Mouse (Mus musculus) CH12.LX (cell line): ENCODE results near the gene Hoxd4. TPM values are rescaled to one million over a fixed set of nuclear protein-coding genes. Genes with fewer than 3 reads are reported as not detected.

ENCODE experiments used
- DNase-seq: peaks from one replicate; pipeline ENCODE4 v3.0.0-alpha.2; 2013; ENCODE audit errors: extremely low read depth
- H3K27ac ChIP-seq: 2 replicates; pipeline ENCODE4 v1.5.1; 2012; ENCODE audit warnings: low read depth, mild to moderate bottlenecking, control low read depth, moderate library complexity; ENCODE audit not compliant: insufficient read depth
- H3K27me3 ChIP-seq: replicated peaks from 2 replicates; pipeline ENCODE3; 2012; ENCODE audit warnings: inconsistent platforms
- H3K36me3 ChIP-seq, 2 experiments: replicated peaks in 1 of 2; 2 replicates each; pipeline versions ENCODE3 to v1.6.1; 2012; ENCODE audit warnings: inconsistent platforms in 1 of 2, low read length in 1 of 2, mild to moderate bottlenecking in 1 of 2, mixed read lengths in 1 of 2, moderate library complexity in 1 of 2; ENCODE audit not compliant: control insufficient read depth in 1 of 2, insufficient read depth in 1 of 2
- H3K4me1 ChIP-seq, 2 experiments: 2 replicates each; pipeline ENCODE4 v1.6.1; 2012; ENCODE audit warnings: inconsistent platforms in 1 of 2, moderate library complexity in 1 of 2; ENCODE audit not compliant: insufficient read depth in 2 of 2, control insufficient read depth in 1 of 2
- H3K4me2 ChIP-seq: 2 replicates; pipeline ENCODE4 v1.6.1; 2012; ENCODE audit warnings: low read depth, mild to moderate bottlenecking, control low read depth; ENCODE audit not compliant: poor library complexity, insufficient read depth, severe bottlenecking
- H3K4me3 ChIP-seq, 3 experiments: fragments of 150-350 bp in 1 of 3; sonication (generic) in 1 of 3; replicated peaks in 1 of 3; 2 replicates each; pipeline versions ENCODE3 to v1.5.1; 2011 to 2012; ENCODE audit warnings: low read depth in 2 of 3, low read length in 2 of 3, mild to moderate bottlenecking in 2 of 3, moderate library complexity in 2 of 3, control low read depth in 1 of 3, improper control_type of control experiment in 1 of 3, inconsistent platforms in 1 of 3, mixed read lengths in 1 of 3; ENCODE audit not compliant: poor library complexity in 1 of 3
- H3K79me2 ChIP-seq: replicated peaks from 2 replicates; pipeline ENCODE4 v1.6.1; 2012; ENCODE audit warnings: mild to moderate bottlenecking, moderate library complexity; ENCODE audit not compliant: control insufficient read depth, poor library complexity, insufficient read depth, severe bottlenecking; ENCODE audit errors: extremely low read depth
- H3K9ac ChIP-seq: 2 replicates; pipeline ENCODE4 v1.6.1; 2012; ENCODE audit warnings: low read depth, mild to moderate bottlenecking, control low read depth, moderate library complexity; ENCODE audit not compliant: insufficient read depth
- H3K9me3 ChIP-seq: replicated peaks from 2 replicates; pipeline ENCODE3; 2012; ENCODE audit warnings: low read length, inconsistent platforms, mixed read lengths
- BHLHE40 ChIP-seq: IDR thresholded peaks from 2 replicates; pipeline ENCODE4 v1.6.1; 2011; ENCODE audit warnings: mild to moderate bottlenecking, low read depth, low read length, improper control_type of control experiment
- CHD1 ChIP-seq: IDR thresholded peaks from 2 replicates; pipeline ENCODE4 v1.6.1; 2012; ENCODE audit warnings: low read depth, low read length, improper control_type of control experiment, inconsistent platforms
- CHD2 ChIP-seq: IDR thresholded peaks from 2 replicates; pipeline ENCODE4 v1.6.1; 2011; ENCODE audit warnings: low read length, improper control_type of control experiment
- E2F4 ChIP-seq: IDR thresholded peaks from 2 replicates; pipeline ENCODE4 v1.6.1; 2011; ENCODE audit warnings: low read depth, low read length, improper control_type of control experiment; ENCODE audit not compliant: insufficient replicate concordance
- ELF1 ChIP-seq: IDR thresholded peaks from 2 replicates; pipeline ENCODE4 v1.6.1; 2014; ENCODE audit warnings: low read depth, mild to moderate bottlenecking, inconsistent platforms, low read length, improper control_type of control experiment
- ETS1 ChIP-seq: conservative IDR thresholded peaks from 2 replicates; pipeline ENCODE4 v1.6.1; 2012; ENCODE audit warnings: low read depth, mild to moderate bottlenecking, inconsistent platforms, low read length, improper control_type of control experiment, moderate library complexity
- GABPA ChIP-seq: IDR thresholded peaks from 2 replicates; pipeline ENCODE4 v1.6.1; 2012; ENCODE audit warnings: low read depth, low read length, improper control_type of control experiment, inconsistent platforms; ENCODE audit not compliant: insufficient replicate concordance
- IRF4 ChIP-seq: IDR thresholded peaks from 2 replicates; pipeline ENCODE4 v1.6.1; 2014; ENCODE audit warnings: low read depth, mild to moderate bottlenecking, inconsistent platforms, low read length, improper control_type of control experiment
- JUN ChIP-seq: IDR thresholded peaks from 2 replicates; pipeline ENCODE4 v1.6.1; 2011; ENCODE audit warnings: low read depth, mild to moderate bottlenecking, low read length, improper control_type of control experiment, moderate library complexity; ENCODE audit not compliant: insufficient read depth
- KAT2A ChIP-seq: IDR thresholded peaks from 2 replicates; pipeline ENCODE4 v1.6.1; 2012; ENCODE audit warnings: low read length, improper control_type of control experiment, inconsistent platforms; ENCODE audit not compliant: insufficient replicate concordance
- MAFK ChIP-seq: IDR thresholded peaks from 2 replicates; pipeline ENCODE4 v1.6.1; 2011; ENCODE audit warnings: low read length, improper control_type of control experiment; ENCODE audit not compliant: insufficient replicate concordance
- MAX ChIP-seq: IDR thresholded peaks from 2 replicates; pipeline ENCODE4 v1.6.1; 2011; ENCODE audit warnings: low read length, improper control_type of control experiment
- MAZ ChIP-seq: IDR thresholded peaks from 2 replicates; pipeline ENCODE4 v1.6.1; 2012; ENCODE audit warnings: low read depth, mild to moderate bottlenecking, inconsistent platforms, low read length, improper control_type of control experiment, moderate library complexity
- MEF2A ChIP-seq: IDR thresholded peaks from 2 replicates; pipeline ENCODE4 v1.6.1; 2014; ENCODE audit warnings: low read depth, mild to moderate bottlenecking, inconsistent platforms, low read length, improper control_type of control experiment, borderline replicate concordance
- MXI1 ChIP-seq: IDR thresholded peaks from 2 replicates; pipeline ENCODE4 v1.6.1; 2011; ENCODE audit warnings: mild to moderate bottlenecking, low read depth, low read length, improper control_type of control experiment
- MYC ChIP-seq: IDR thresholded peaks from 2 replicates; pipeline ENCODE4 v1.6.1; 2011; ENCODE audit warnings: low read depth, mild to moderate bottlenecking, improper control_type of control experiment, low read length
- NRF1 ChIP-seq: IDR thresholded peaks from 2 replicates; pipeline ENCODE4 v1.6.1; 2014; ENCODE audit warnings: low read depth, mild to moderate bottlenecking, inconsistent platforms, low read length, improper control_type of control experiment, moderate library complexity
- POLR2A ChIP-seq: IDR thresholded peaks from 2 replicates; pipeline ENCODE4 v1.6.1; 2011; ENCODE audit warnings: low read depth, mild to moderate bottlenecking, improper control_type of control experiment, low read length
- POLR2AphosphoS2 ChIP-seq: IDR thresholded peaks from 2 replicates; pipeline ENCODE4 v1.6.1; 2011; ENCODE audit warnings: low read depth, low read length, improper control_type of control experiment
- RAD21 ChIP-seq: IDR thresholded peaks from 2 replicates; pipeline ENCODE4 v1.6.1; 2011; ENCODE audit warnings: low read depth, mild to moderate bottlenecking, low read length, improper control_type of control experiment, moderate library complexity
- RCOR1 ChIP-seq: conservative IDR thresholded peaks from 2 replicates; pipeline ENCODE4 v1.6.1; 2012; ENCODE audit warnings: low read depth, mild to moderate bottlenecking, inconsistent platforms, low read length, improper control_type of control experiment
- SIN3A ChIP-seq: IDR thresholded peaks from 2 replicates; pipeline ENCODE4 v1.6.1; 2012; ENCODE audit warnings: low read length, improper control_type of control experiment, inconsistent platforms
- SMC3 ChIP-seq: IDR thresholded peaks from 2 replicates; pipeline ENCODE4 v1.6.1; 2011; ENCODE audit warnings: low read depth, low read length, improper control_type of control experiment
- TBP ChIP-seq: conservative IDR thresholded peaks from 2 replicates; pipeline ENCODE4 v1.6.1; 2011; ENCODE audit warnings: low read depth, low read length, improper control_type of control experiment
- UBTF ChIP-seq: IDR thresholded peaks from 2 replicates; pipeline ENCODE4 v1.6.1; 2012; ENCODE audit warnings: low read depth, mild to moderate bottlenecking, inconsistent platforms, low read length, improper control_type of control experiment, moderate library complexity
- USF1 ChIP-seq: IDR thresholded peaks from 2 replicates; pipeline ENCODE4 v1.6.1; 2014; ENCODE audit warnings: low read depth, mild to moderate bottlenecking, inconsistent platforms, low read length, improper control_type of control experiment
- USF2 ChIP-seq: conservative IDR thresholded peaks from 2 replicates; pipeline ENCODE4 v1.6.1; 2011; ENCODE audit warnings: low read depth, low read length, improper control_type of control experiment
- ZKSCAN1 ChIP-seq: IDR thresholded peaks from 2 replicates; pipeline ENCODE4 v1.6.1; 2012; ENCODE audit warnings: low read depth, inconsistent platforms, low read length, improper control_type of control experiment, borderline replicate concordance
- ZMIZ1 ChIP-seq: IDR thresholded peaks from 2 replicates; pipeline ENCODE4 v1.6.1; 2012; ENCODE audit warnings: low read depth, mild to moderate bottlenecking, inconsistent platforms, low read length, improper control_type of control experiment
- ZNF384 ChIP-seq: IDR thresholded peaks from 2 replicates; pipeline ENCODE4 v1.6.1; 2012; ENCODE audit warnings: low read depth, low read length, improper control_type of control experiment, inconsistent platforms
- dilution Hi-C: fragments of 300-500 bp; cut with MboI; formaldehyde crosslinking; loops from 2 replicates; pipeline ENCODE4 v1.14.3; 2020; ENCODE audit warnings: low sequenced_read_pairs; ENCODE audit not compliant: extremely low pct_unique_long_range_greater_than_20kb, extremely low pct_ligation_motif_present
- in situ Hi-C: fragments of 300-500 bp; cut with MboI; formaldehyde crosslinking; loops from 3 replicates; pipeline ENCODE4 v1.14.3; 2019; ENCODE audit warnings: low sequenced_read_pairs, low pct_ligation_motif_present, low pct_unique_long_range_greater_than_20kb, mixed read lengths
- polyA plus RNA-seq: library from polyadenylated mRNA; unstranded; fragments of >175 nt; gene quantifications from 2 replicates; pipeline ENCODE4 v1.2.1, GENCODE M21; 2012; ENCODE audit warnings: low read depth; ENCODE audit not compliant: insufficient read length
- total RNA-seq, 2 experiments: library from RNA; depleted of rRNA; stranded (reverse); fragments of 300-350 nt in 1 of 2; fragments of >200 nt in 1 of 2; gene quantifications; 2 replicates each; pipeline ENCODE4 v1.2.3; 2012 to 2014

The Hoxd4 gene
- total and polyA plus RNA-seq, 3 experiments: 6.0 to 9.8 (median 6.3) TPM

DNA sequence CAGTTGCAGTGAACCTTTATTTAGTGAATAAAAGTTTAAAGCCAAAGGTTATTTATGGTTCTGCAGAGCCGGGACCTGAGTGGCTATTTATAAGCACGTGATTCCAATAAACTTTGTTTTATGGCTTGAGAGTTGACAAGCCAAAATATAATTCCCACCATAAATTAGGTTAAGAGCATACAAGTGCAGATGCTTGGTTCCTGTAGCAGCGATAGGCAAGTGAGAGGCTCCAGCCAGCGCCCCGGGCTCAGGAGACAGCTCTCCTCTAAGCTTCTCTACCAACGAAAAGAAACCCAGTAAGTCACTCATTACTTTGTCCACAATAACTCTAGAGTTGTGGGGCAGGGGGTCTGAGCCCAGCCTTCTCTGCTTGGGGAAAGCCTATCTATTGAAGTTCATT lies 10.2 kb downstream of the Hoxd4 start:
- in situ Hi-C loops (loop anchor here (10.0 to 25.0 kb wide), 2 partner anchors 333 to 865 kb away; no protein-coding TSS in a partner anchor), dilution Hi-C loops (no loop called here)
- Histone ChIP-seq H3K4me2 (peak overlapping the region; percentile 86), H3K36me3 (peaks cover 11 to 12% of the 10 kb centered on the region in 2 experiments), H3K4me3 (peak overlapping the region in 1 of 3 experiments; percentile 16), H3K4me1 (peaks cover 10 to 49% of the 10 kb centered on the region in 2 experiments), H3K27me3 (no peaks in the 10 kb centered on the region), H3K27ac (peak overlapping the region; percentile 3; the same call in 1 of the 2 replicates), H3K9ac (peak overlapping the region; percentile 71; the same call in 1 of the 2 replicates), H3K9me3 (no peaks in the 10 kb centered on the region), H3K79me2 (peaks cover 38% of the 10 kb centered on the region)
- DNase-seq: no peak
- no peak for TF ChIP-seq MYC
- no peak for TF ChIP-seq GABPA
- no peak for TF ChIP-seq MXI1
- no peak for TF ChIP-seq RAD21
- no peak for TF ChIP-seq CHD2
- no peak for TF ChIP-seq CHD1
- no peak for TF ChIP-seq USF1
- TF ChIP-seq SMC3: no peak
- no peak for TF ChIP-seq E2F4
- no peak for TF ChIP-seq ETS1
- no peak for TF ChIP-seq UBTF
- no peak for TF ChIP-seq RCOR1
- TF ChIP-seq KAT2A: no peak
- no peak for TF ChIP-seq SIN3A
- TF ChIP-seq NRF1: no peak
- TF ChIP-seq ELF1: no peak
- no peak for TF ChIP-seq ZKSCAN1
- TF ChIP-seq MAZ: no peak
- no peak for TF ChIP-seq MAX

DNA sequence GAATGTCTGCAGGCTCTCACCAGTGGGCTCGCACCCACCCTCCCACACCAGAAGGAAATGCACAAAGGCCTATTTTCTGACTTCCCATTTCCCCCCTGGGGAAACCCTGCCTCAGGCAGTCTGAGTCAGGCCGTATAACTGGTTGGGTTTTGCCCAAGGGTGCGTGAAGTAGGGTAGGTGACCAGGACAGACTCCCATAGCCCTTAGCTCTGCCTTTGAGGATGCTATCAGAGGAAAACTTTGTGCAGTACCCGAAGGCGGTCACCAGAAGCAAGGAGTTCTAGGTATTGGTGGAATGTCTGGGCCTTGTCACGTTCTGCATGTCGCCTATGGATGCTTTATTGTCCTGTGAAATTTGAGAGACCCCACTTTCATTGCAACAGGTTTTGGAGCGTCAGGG lies 11.2 kb downstream of the Hoxd4 start:
- peaks cover 10 to 49% of the 10 kb centered on the region in 2 experiments for H3K4me1 ChIP-seq
- peaks cover 6% of the 10 kb centered on the region for H3K9me3 ChIP-seq
- H3K4me2 ChIP-seq: peak overlapping the region; percentile 86
- peak overlapping the region; percentile 61 to 96 (median 66) for H3K4me3 ChIP-seq
- TF ChIP-seq SMC3 (no peak), BHLHE40 (0 out of 2 replicates have a peak, but pooled peaks have one; percentile 18), POLR2AphosphoS2 (no peak; the same call in 1 of the 2 replicates), MAFK (no peak), POLR2A (peak; percentile 52), RCOR1 (no peak), IRF4 (no peak), ZNF384 (no peak), USF2 (no peak), MEF2A (peak; percentile 84), GABPA (no peak), ZMIZ1 (no peak), MAZ (0 out of 2 replicates have a peak, but pooled peaks have one; percentile 18), NRF1 (no peak), ELF1 (peak; percentile 44; the same call in 1 of the 2 replicates), TBP (peak; percentile 50; the same call in 1 of the 2 replicates), UBTF (0 out of 2 replicates have a peak, but pooled peaks have one; percentile 45), JUN (no peak), SIN3A (no peak)
- H3K79me2 ChIP-seq: peaks cover 45% of the 10 kb centered on the region
- H3K27me3 ChIP-seq: no peaks in the 10 kb centered on the region
- in situ Hi-C loops (loop anchor here (10.0 to 25.0 kb wide), 2 partner anchors 332 to 864 kb away; no protein-coding TSS in a partner anchor), dilution Hi-C loops (no loop called here)
- peak overlapping the region; percentile 97 for H3K27ac ChIP-seq
- H3K36me3 ChIP-seq: peaks cover 21 to 23% of the 10 kb centered on the region in 2 experiments
- peak overlapping the region; percentile 71 for H3K9ac ChIP-seq
- DNase-seq: no peak
